Mouse (Mus musculus) E14TG2a.4 (cell line): ENCODE data around the gene Uvssa.

Experiments used
- H3K27me3 ChIP-seq: 2 replicates; pipeline ENCODE4 v1.6.1; 2014; ENCODE audit warnings: low read length, control low read depth; ENCODE audit not compliant: insufficient read depth
- H3K36me3 ChIP-seq: 2 replicates; pipeline ENCODE4 v1.6.1; 2014; ENCODE audit warnings: low read length, control low read depth; ENCODE audit not compliant: insufficient read depth
- H3K4me1 ChIP-seq: replicated peaks from 2 replicates; pipeline ENCODE4 v1.6.1; 2014; ENCODE audit warnings: low read depth, low read length, control low read depth
- H3K4me3 ChIP-seq: replicated peaks from 2 replicates; pipeline ENCODE4 v1.5.1; 2014; ENCODE audit warnings: mild to moderate bottlenecking, low read length
- H3K9me3 ChIP-seq: 2 replicates; pipeline ENCODE4 v1.6.1; 2014; ENCODE audit warnings: low read length, control low read depth
- CTCF ChIP-seq: conservative IDR thresholded peaks from 2 replicates; pipeline ENCODE4 v1.5.1; 2014; ENCODE audit warnings: low read length
- NANOG ChIP-seq: IDR thresholded peaks from 2 replicates; pipeline ENCODE4 v1.6.1; 2014; ENCODE audit warnings: borderline replicate concordance, low read length, mixed read lengths
- POU5F1 ChIP-seq: IDR thresholded peaks from 2 replicates; pipeline ENCODE4 v1.6.1; 2014; ENCODE audit warnings: low read length, borderline replicate concordance

Uvssa gene

DNA sequence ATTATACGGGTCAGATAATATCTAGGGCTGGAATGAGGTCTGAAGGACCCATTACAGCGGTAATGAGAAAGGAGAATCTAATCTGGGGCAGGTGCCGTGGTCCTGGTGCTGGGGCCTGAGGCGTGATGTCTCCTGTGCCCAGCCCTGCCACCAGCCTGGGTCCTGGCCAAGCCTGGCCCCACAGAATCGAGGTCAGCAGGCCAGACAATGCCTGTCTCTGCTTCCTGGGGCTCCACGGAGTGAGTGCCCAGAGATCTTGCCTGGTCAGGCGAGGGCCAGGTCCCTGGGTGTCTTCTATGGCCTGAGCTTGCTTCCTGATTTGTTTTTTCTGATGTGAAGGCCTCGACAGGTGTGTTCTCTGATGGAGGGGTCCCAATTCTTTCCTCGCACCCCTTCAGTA, 65.4 kb downstream of the Uvssa start:
- no peak for TF ChIP-seq NANOG
- TF ChIP-seq CTCF = no peak
- TF ChIP-seq POU5F1 = no peak
- no peaks in the 10 kb centered on the region for H3K36me3 ChIP-seq
- 0 out of 2 replicates have a peak, but pooled peaks cover 3% of the 10 kb centered on the region for H3K4me1 ChIP-seq
- peaks cover 94% of the 10 kb centered on the region for H3K27me3 ChIP-seq
- H3K4me3 ChIP-seq = no peak overlapping the region
- peaks cover 33% of the 10 kb centered on the region for H3K9me3 ChIP-seq

GRCm38 (mm10) chr5:33455737-33456136, 77.4 kb downstream of the Uvssa start:
- H3K9me3 ChIP-seq = peaks cover 19% of the 10 kb centered on the region; the same call in 1 of the 2 replicates
- TF ChIP-seq NANOG (no peak), CTCF (no peak), POU5F1 (no peak)
- peaks cover 99% of the 10 kb centered on the region for H3K27me3 ChIP-seq
- H3K4me1 ChIP-seq = peaks cover 15% of the 10 kb centered on the region
- no peaks in the 10 kb centered on the region for H3K36me3 ChIP-seq
- H3K4me3 ChIP-seq = no peak overlapping the region

DNA sequence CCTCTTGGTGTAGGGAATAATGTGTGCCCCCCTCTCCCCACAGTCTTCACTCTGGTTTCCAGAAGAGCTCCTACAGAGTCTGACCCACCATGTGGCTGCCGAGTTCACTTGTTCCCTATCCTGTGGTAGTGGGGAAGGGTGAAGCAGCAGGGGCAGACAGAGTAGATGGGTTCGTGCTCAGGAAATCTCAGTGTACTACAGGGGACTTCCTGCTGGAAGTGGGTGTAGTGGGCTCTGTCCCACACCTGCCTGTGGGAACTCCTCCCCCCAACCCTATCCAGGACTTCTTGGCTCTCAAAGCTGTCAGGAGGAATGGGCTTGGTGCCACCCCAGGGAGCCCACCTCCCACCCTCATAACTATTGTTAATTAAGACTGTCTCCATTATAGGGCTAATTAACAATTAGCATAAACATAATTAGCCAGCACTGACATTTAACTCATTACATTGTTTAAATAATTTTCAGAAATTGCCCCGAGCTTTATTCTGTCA, 79.8 kb downstream of the Uvssa start:
- peaks cover 32% of the 10 kb centered on the region for H3K9me3 ChIP-seq
- H3K4me1 ChIP-seq = peaks cover 15% of the 10 kb centered on the region
- no peaks in the 10 kb centered on the region for H3K36me3 ChIP-seq
- H3K4me3 ChIP-seq = no peak overlapping the region
- no peak for TF ChIP-seq CTCF
- TF ChIP-seq POU5F1 = no peak
- TF ChIP-seq NANOG = no peak; the same call in 1 of the 2 replicates
- peaks cover 99% of the 10 kb centered on the region for H3K27me3 ChIP-seq

GRCm38 (mm10) chr5:33459111-33459510, 80.8 kb downstream of the Uvssa start:
- Histone ChIP-seq H3K36me3 (no peaks in the 10 kb centered on the region), H3K4me1 (peaks cover 15% of the 10 kb centered on the region), H3K4me3 (no peak overlapping the region), H3K9me3 (peaks cover 38% of the 10 kb centered on the region), H3K27me3 (peaks cover 99% of the 10 kb centered on the region)
- TF ChIP-seq CTCF (no peak), NANOG (no peak), POU5F1 (no peak)

DNA sequence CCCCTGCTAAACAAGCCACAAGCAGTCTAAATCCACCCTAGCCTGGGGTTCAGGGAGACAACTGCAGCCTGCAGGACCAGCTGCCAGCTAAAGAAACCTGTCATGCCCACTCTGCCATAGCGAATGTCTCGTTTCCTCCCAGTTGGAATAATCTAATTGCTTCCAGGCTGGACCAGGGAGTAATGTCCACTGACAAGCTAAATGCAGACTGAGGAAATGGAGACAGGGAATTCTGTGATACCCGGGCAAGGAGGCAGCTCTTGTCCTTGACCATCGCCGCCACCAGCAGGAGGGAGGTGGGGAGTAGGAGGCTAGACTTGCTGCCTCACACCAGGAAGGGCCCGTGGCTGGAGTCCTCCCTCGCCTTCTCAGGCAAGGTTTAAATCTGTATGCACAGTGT, 86.0 kb downstream of the Uvssa start:
- H3K4me1 ChIP-seq = no peaks in the 10 kb centered on the region
- TF ChIP-seq POU5F1 = no peak
- no peak for TF ChIP-seq CTCF
- no peak for TF ChIP-seq NANOG

DNA sequence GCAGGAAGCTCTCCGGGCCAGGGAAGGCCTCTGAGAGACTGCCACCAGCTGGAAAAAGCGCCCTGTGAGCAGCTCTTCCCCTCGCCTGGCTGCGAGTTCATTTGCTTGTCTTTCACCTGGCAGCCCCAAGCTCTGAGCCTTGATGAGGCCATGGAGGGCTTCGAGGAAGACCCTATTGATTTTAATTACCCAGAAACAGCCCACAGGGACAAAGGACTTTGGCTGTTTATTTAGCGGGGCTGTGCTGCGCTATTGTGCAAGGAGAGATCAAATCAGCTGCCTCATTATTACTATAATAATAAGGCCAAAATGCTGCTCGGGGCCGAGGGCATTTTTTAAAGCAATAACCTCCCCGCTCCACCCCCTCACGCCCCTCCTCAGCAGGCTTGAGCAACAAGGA, 87.1 kb downstream of the Uvssa start:
- no peak overlapping the region for H3K4me3 ChIP-seq
- H3K9me3 ChIP-seq = peaks cover 38% of the 10 kb centered on the region
- TF ChIP-seq NANOG (no peak), CTCF (no peak), POU5F1 (no peak)
- H3K4me1 ChIP-seq = no peaks in the 10 kb centered on the region
- peaks cover 98% of the 10 kb centered on the region for H3K27me3 ChIP-seq
- H3K36me3 ChIP-seq = no peaks in the 10 kb centered on the region

More for the DNA sequence above, 86.0 kb downstream of the Uvssa start:
- Histone ChIP-seq H3K4me3 (no peak overlapping the region), H3K36me3 (no peaks in the 10 kb centered on the region), H3K27me3 (peaks cover 100% of the 10 kb centered on the region), H3K9me3 (peaks cover 41% of the 10 kb centered on the region)
